Mouse (Mus musculus): Measurements from ENCODE around the gene Akap13. TPM values are rescaled to one million over a fixed set of nuclear protein-coding genes. Genes with fewer than 3 reads are reported as not detected.
A peak's percentile ranks its signal among the peaks of the same experiment; 100 is the strongest.

The Akap13 gene
- polyA plus RNA-seq, 1 experiment from 2014 or later: 41.0 TPM

DNA sequence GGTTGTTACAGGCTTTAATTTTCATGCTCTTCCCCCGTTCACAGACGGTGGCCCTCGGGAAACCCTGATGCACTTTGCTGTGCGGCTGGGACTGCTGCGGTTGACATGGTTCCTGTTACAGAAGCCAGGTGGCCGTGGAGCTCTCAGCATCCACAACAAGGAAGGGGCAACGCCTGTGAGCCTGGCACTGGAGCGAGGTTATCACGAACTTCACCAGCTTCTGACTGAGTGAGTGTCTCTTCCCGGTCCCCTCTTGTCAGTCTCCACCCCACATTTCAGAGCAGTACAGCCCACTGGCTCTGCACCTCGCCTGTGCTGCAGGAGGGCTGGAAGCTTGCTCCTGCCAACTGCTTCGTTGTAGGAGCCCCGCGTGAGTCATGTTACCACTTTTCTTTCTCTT, 130.8 kb downstream of the Akap13 start:
- peak overlapping the region; percentile 80 for H3K27ac ChIP-seq (ENCODE audit: low read length)
- H3K9ac ChIP-seq (ENCODE audit: low read depth, low read length): peak overlapping the region; percentile 63
- peak; percentile 86 for ATAC-seq (ENCODE audit: low read depth)
- peaks cover 44% of the 10 kb centered on the region for H3K4me1 ChIP-seq (ENCODE audit: control insufficient read depth, low read depth, low read length)
- no peaks in the 10 kb centered on the region for H3K27me3 ChIP-seq (ENCODE audit: control insufficient read depth, insufficient read depth, low read depth, low read length)
- H3K4me3 ChIP-seq (ENCODE audit: low read depth, low read length): peak overlapping the region; percentile 58
- H3K4me2 ChIP-seq (ENCODE audit: low read depth, low read length): peak overlapping the region; percentile 76
- no peaks in the 10 kb centered on the region for H3K9me3 ChIP-seq (replicated peaks; ENCODE audit: control insufficient read depth, low read length)
- no peaks in the 10 kb centered on the region; the same call in 1 of the 2 replicates for H3K36me3 ChIP-seq (ENCODE audit: control insufficient read depth, insufficient read depth)
- 16% methylated on average over 14 of the region's 14 CpGs for WGBS (ENCODE audit: insufficient replicate concordance)

GRCm38 (mm10) chr7:75587727-75588126, 132.4 kb downstream of the Akap13 start:
- 15% methylated on average over 5 of the region's 5 CpGs for WGBS (ENCODE audit: insufficient replicate concordance)

GRCm38 (mm10) chr7:75589304-75589973, 134.1 kb downstream of the Akap13 start:
- 50% methylated on average over 8 of the region's 8 CpGs for WGBS (ENCODE audit: insufficient replicate concordance)
- H3K27ac ChIP-seq (ENCODE audit: low read length): peak overlapping the region; percentile 83
- H3K9me3 ChIP-seq (replicated peaks; ENCODE audit: control insufficient read depth, low read length): no peaks in the 10 kb centered on the region

More at GRCm38 (mm10) chr7:75587727-75588126, 132.4 kb downstream of the Akap13 start:
- Histone ChIP-seq H3K36me3 (ENCODE audit: control insufficient read depth, insufficient read depth) (no peaks in the 10 kb centered on the region; the same call in 1 of the 2 replicates), H3K27me3 (ENCODE audit: control insufficient read depth, insufficient read depth, low read depth, low read length) (no peaks in the 10 kb centered on the region), H3K9me3 (replicated peaks; ENCODE audit: control insufficient read depth, low read length) (no peaks in the 10 kb centered on the region), H3K4me2 (ENCODE audit: low read depth, low read length) (peak overlapping the region; percentile 76), H3K27ac (ENCODE audit: low read length) (peak overlapping the region; percentile 92), H3K4me1 (ENCODE audit: control insufficient read depth, low read depth, low read length) (peaks cover 50% of the 10 kb centered on the region), H3K4me3 (ENCODE audit: low read depth, low read length) (peak overlapping the region; percentile 58), H3K9ac (ENCODE audit: low read depth, low read length) (peak overlapping the region; percentile 58)
- ATAC-seq (ENCODE audit: low read depth): peak; percentile 79

GRCm38 (mm10) chr7:75591961-75592360, 136.6 kb downstream of the Akap13 start:
- Histone ChIP-seq H3K36me3 (ENCODE audit: control insufficient read depth, insufficient read depth) (no peaks in the 10 kb centered on the region; the same call in 1 of the 2 replicates), H3K9me3 (replicated peaks; ENCODE audit: control insufficient read depth, low read length) (no peaks in the 10 kb centered on the region), H3K4me1 (ENCODE audit: control insufficient read depth, low read depth, low read length) (peaks cover 58% of the 10 kb centered on the region), H3K4me3 (ENCODE audit: low read depth, low read length) (no peak overlapping the region), H3K27me3 (ENCODE audit: control insufficient read depth, insufficient read depth, low read depth, low read length) (no peaks in the 10 kb centered on the region), H3K27ac (ENCODE audit: low read length) (no peak overlapping the region), H3K9ac (ENCODE audit: low read depth, low read length) (no peak overlapping the region), H3K4me2 (ENCODE audit: low read depth, low read length) (no peak overlapping the region)
- WGBS (ENCODE audit: insufficient replicate concordance): 55% methylated on average over 1 of the region's 1 CpGs
- no peak for ATAC-seq (ENCODE audit: low read depth)

More at GRCm38 (mm10) chr7:75589304-75589973, 134.1 kb downstream of the Akap13 start:
- Histone ChIP-seq H3K27me3 (ENCODE audit: control insufficient read depth, insufficient read depth, low read depth, low read length) (no peaks in the 10 kb centered on the region), H3K9ac (ENCODE audit: low read depth, low read length) (0 out of 2 replicates have a peak overlapping the region, but pooled peaks have one; percentile 15), H3K4me2 (ENCODE audit: low read depth, low read length) (peak overlapping the region; percentile 41), H3K4me1 (ENCODE audit: control insufficient read depth, low read depth, low read length) (peaks cover 50% of the 10 kb centered on the region), H3K36me3 (ENCODE audit: control insufficient read depth, insufficient read depth) (no peaks in the 10 kb centered on the region; the same call in 1 of the 2 replicates), H3K4me3 (ENCODE audit: low read depth, low read length) (0 out of 2 replicates have a peak overlapping the region, but pooled peaks have one; percentile 18)
- ATAC-seq (ENCODE audit: low read depth): peak; percentile 32

DNA sequence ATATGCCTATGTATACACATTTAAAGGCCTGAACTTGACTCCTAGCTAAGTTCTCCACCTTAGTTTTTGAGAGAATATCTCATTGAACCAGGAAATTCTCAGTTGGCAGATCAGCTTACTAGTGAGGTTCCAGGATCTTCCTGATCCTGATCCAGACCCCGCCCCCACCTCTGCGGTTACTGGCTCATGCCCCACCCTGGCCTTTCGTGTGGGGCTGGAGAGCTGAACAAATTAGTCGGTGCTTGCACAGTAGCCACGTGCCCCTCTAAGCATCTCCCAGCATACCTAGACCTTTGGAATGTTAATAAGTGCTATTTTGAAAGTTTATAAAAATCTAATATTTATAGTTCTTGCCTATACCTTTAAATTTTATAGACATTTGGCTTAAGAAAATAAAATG, 139.5 kb downstream of the Akap13 start:
- Histone ChIP-seq H3K4me1 (ENCODE audit: control insufficient read depth, low read depth, low read length) (peaks cover 38% of the 10 kb centered on the region), H3K4me3 (ENCODE audit: low read depth, low read length) (no peak overlapping the region), H3K9ac (ENCODE audit: low read depth, low read length) (no peak overlapping the region), H3K9me3 (replicated peaks; ENCODE audit: control insufficient read depth, low read length) (no peaks in the 10 kb centered on the region), H3K27ac (ENCODE audit: low read length) (peak overlapping the region; percentile 57; the same call in 1 of the 2 replicates), H3K27me3 (ENCODE audit: control insufficient read depth, insufficient read depth, low read depth, low read length) (no peaks in the 10 kb centered on the region), H3K36me3 (ENCODE audit: control insufficient read depth, insufficient read depth) (no peaks in the 10 kb centered on the region; the same call in 1 of the 2 replicates), H3K4me2 (ENCODE audit: low read depth, low read length) (0 out of 2 replicates have a peak overlapping the region, but pooled peaks have one; percentile 32)
- ATAC-seq (ENCODE audit: low read depth): peak; percentile 81
- 25% methylated on average over 5 of the region's 5 CpGs for WGBS (ENCODE audit: insufficient replicate concordance)

DNA sequence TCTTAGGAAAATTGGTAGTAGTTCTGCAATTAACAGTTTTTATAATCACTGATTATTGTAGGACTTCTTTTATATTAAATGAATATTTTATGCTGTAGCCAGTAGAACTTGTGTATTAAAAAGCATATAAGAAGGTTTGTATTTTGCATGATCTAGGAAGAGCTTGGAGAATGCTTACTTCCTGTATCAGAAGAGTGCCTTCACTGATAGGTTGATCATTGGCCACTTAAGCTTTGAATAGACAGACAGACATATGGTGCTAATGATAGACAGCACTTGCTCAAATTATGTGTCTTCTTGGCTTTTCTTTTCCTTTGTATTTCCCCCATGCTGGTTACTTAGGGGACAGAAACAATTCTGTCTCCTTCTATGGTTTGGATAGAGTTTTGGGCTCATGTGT, 139.9 kb downstream of the Akap13 start:
- no peaks in the 10 kb centered on the region; the same call in 1 of the 2 replicates for H3K36me3 ChIP-seq (ENCODE audit: control insufficient read depth, insufficient read depth)
- H3K9ac ChIP-seq (ENCODE audit: low read depth, low read length): no peak overlapping the region
- no peaks in the 10 kb centered on the region for H3K9me3 ChIP-seq (replicated peaks; ENCODE audit: control insufficient read depth, low read length)
- ATAC-seq (ENCODE audit: low read depth): peak; percentile 53
- H3K27ac ChIP-seq (ENCODE audit: low read length): peak overlapping the region; percentile 85
- peaks cover 34% of the 10 kb centered on the region for H3K4me1 ChIP-seq (ENCODE audit: control insufficient read depth, low read depth, low read length)
- no peak overlapping the region for H3K4me3 ChIP-seq (ENCODE audit: low read depth, low read length)
- peak overlapping the region; percentile 69 for H3K4me2 ChIP-seq (ENCODE audit: low read depth, low read length)
- no peaks in the 10 kb centered on the region for H3K27me3 ChIP-seq (ENCODE audit: control insufficient read depth, insufficient read depth, low read depth, low read length)

GRCm38 (mm10) chr7:75596058-75596748, 140.9 kb downstream of the Akap13 start:
- Histone ChIP-seq H3K9me3 (replicated peaks; ENCODE audit: control insufficient read depth, low read length) (no peaks in the 10 kb centered on the region), H3K27me3 (ENCODE audit: control insufficient read depth, insufficient read depth, low read depth, low read length) (no peaks in the 10 kb centered on the region), H3K4me1 (ENCODE audit: control insufficient read depth, low read depth, low read length) (peaks cover 28% of the 10 kb centered on the region), H3K4me3 (ENCODE audit: low read depth, low read length) (peak overlapping the region; percentile 40), H3K27ac (ENCODE audit: low read length) (peak overlapping the region; percentile 85), H3K9ac (ENCODE audit: low read depth, low read length) (peak overlapping the region; percentile 25), H3K4me2 (ENCODE audit: low read depth, low read length) (peak overlapping the region; percentile 69), H3K36me3 (ENCODE audit: control insufficient read depth, insufficient read depth) (no peaks in the 10 kb centered on the region; the same call in 1 of the 2 replicates)
- WGBS (ENCODE audit: insufficient replicate concordance): 10% methylated on average over 6 of the region's 6 CpGs
- peak; percentile 48 for ATAC-seq (ENCODE audit: low read depth)

DNA sequence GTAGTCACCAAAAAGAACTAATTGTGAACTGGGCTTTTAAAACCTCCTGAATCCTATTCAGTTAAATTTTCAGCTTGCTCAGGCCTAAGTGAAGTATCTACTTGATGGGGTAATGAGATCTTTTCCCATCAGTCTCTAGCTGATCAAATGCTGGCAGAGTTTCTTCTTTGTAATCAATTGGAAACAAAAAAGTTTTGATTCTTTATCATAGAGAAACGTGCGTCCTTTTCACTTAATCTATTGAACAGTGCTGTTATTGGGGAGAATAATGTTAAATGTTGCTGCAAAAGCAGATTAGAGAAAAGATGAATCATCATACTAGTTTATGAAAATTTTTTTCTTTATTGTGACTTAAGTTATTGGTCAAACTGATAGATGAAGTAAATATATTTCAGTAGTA, 142.5 kb downstream of the Akap13 start:
- Histone ChIP-seq H3K9ac (ENCODE audit: low read depth, low read length) (no peak overlapping the region), H3K4me1 (ENCODE audit: control insufficient read depth, low read depth, low read length) (peaks cover 24% of the 10 kb centered on the region), H3K9me3 (replicated peaks; ENCODE audit: control insufficient read depth, low read length) (no peaks in the 10 kb centered on the region), H3K4me3 (ENCODE audit: low read depth, low read length) (no peak overlapping the region), H3K36me3 (ENCODE audit: control insufficient read depth, insufficient read depth) (no peaks in the 10 kb centered on the region; the same call in 1 of the 2 replicates), H3K27ac (ENCODE audit: low read length) (no peak overlapping the region), H3K27me3 (ENCODE audit: control insufficient read depth, insufficient read depth, low read depth, low read length) (no peaks in the 10 kb centered on the region), H3K4me2 (ENCODE audit: low read depth, low read length) (no peak overlapping the region)
- ATAC-seq (ENCODE audit: low read depth): peak; percentile 52
- 23% methylated on average over 2 of the region's 2 CpGs for WGBS (ENCODE audit: insufficient replicate concordance)
